Mouse (Mus musculus) telencephalon, adult 2 months (tissue): ENCODE measurements at regions not wholly inside any gene's neighbourhood (a gene's known extent, or its start where the extent isn't known, plus 50 kb on each side); places are given as distances from the start of the nearest gene placed in this dataset.

Experiments
- DNase-seq: peaks from one replicate; pipeline ENCODE4 v3.0.0-alpha.2; 2011; ENCODE audit warnings: low read depth, low spot score

- DNase-seq = no peak
Measured at GRCm38 (mm10) chr5:95864252-95864651, 88.5 kb downstream of the E330014E10Rik start.

DNA sequence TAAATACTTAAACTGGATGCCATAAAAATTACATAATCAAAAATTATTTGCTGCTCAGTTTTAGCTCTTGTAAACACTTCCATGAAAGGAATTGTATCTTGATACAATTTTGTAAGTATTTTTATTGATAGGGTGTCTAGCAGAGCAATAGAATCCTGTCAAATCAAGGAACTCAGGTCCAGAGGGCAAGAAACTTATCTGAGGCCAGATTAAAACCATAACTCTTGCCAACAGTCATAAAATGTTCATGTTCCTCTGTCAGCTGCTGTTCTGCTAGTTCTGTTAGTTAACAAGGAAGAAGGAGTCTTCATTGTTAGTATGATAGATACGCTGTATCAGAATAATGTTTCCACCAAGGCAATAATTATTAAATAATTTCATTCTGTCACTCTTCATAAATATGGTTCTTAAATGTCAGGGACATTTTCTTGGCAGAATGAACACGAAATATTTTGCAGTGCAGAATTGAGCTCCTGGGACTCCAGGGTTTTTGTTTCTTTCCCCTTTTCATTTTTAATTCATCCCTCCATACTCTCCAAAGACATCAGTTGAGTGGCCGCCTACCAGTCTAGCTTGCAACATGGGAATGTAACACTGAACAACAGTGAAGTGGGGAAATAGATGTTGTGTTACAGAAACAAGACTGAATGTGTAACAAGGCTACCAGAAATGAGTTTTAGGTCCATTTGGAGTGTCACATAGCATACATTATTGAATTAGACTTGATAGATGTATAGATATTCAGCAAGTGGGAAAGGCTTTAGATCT is 89.1 kb downstream of the E330014E10Rik start:
- DNase-seq = no peak

- DNase-seq = no peak
Measured at GRCm38 (mm10) chr5:95865516-95865915, 89.7 kb downstream of the E330014E10Rik start.

DNA sequence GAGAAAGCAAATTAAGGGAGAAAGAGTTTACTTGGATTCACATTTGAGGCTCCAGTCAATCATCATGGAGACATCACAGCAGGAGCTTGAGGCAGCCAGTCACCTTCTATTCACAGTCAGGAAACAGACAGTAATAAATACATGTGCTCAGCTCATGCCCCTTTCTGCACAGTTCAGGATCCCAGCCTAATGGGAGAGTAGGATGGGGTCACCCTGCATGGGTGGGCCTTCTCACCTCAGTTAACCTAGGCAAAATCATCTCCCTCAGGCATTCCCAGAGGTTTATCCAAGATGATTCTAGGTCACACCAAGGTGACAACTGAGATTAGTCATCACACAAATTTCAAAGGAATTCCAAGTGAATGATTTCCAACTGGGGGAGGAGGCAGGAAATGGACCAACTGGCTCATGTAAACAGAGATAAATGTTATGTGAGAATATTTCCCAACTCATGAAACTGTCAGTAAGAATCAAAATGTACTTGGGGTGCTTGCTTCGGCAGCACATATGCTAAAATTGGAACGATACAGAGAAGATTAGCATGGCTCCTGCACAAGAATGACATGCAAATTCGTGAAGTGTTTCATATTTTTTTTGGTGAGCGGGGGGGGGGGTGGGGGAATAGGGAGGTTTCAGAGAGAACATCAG is 89.8 kb upstream of the Cxcl13 start:
- no peak for DNase-seq

DNA sequence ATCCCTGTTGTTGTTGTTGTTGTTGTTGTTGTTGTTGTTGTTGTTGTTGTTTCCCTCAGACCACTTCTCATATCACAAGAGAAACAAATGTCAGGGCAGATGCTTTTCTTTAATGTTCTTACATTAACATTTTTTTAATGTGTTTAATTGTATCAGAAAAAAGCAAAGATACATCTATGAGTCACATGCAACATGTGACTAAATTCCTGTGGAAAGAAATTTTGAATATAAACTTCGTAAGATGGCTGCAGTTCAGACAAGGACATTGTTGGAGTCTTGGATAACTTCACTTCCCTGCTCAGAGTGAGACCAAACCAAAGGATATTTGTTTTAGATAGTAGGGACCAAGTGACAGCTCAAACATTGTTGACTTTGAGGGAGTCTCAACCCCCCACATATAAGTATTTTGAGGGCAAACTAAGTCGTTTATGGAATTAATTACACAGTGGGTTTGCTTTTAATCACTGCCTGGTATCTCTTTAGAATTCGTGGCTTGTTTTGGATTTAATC is 86.4 kb upstream of the Cxcl13 start:
- no peak for DNase-seq

GRCm38 (mm10) chr5:95874969-95875368 is 81.8 kb upstream of the Cxcl13 start:
- DNase-seq = no peak

DNA sequence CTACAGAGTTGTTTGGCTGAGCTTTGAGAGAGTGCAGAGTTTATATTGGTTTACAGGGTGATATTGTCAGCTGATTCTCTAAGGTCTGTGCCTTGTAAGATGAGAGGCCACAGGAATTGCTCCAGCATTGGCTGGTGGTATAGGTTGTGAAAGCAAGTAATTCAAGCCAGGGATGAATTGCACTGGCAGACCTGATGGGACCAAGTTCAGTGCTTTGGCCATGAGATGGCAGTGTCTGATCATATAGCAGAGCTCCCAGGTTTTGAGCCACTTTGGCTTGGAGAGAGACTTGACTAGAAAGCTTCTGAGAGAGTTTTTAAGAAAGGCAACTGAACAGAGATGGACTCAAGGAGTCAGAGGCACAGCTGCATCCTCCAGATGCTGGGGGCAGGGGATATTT is 75.8 kb upstream of the Cxcl13 start:
- peak; percentile 38 for DNase-seq
